Mouse (Mus musculus): Measurements from ENCODE around the gene Stk32c.

DNA sequence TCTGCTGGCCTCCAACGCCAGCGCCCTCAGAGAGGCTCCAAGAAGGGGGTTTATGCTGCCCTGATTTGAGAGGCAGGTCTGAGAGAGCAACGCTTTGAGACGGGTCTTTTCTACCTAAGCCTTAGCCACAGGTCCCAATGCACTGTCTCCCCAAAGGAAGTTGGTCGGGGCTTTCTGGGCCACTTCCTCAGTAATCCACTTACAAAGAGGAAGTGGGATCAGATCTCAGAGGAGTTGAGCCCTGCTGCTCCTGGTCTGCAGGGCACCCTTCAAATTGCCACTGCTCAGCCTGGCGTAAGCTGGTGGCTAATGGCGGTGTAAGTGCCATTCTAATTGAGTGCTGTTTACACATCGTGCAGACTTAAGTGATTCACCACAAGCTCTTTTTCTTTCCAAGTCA lies 81.6 kb downstream of the Stk32c start:
- TF ChIP-seq CTCF (conservative IDR thresholded peaks at IDR 0.05; ENCODE audit: low read length) (no peak), NANOG (IDR thresholded peaks at IDR 0.05; ENCODE audit: borderline replicate concordance, low read length) (no peak)
